Mouse (Mus musculus) CD4-positive, CD25-positive, alpha-beta regulatory T cell, adult 9 weeks (primary cell): ENCODE results near the gene Slc35f2. TPM values are rescaled to one million over a fixed set of nuclear protein-coding genes. Genes with fewer than 3 reads are reported as not detected.

Experiments used
- polyA plus RNA-seq: library from polyadenylated mRNA; unstranded; fragments of 100-300 nt; shearing (Covaris generic); gene quantifications from one replicate; pipeline ENCODE4 v1.2.1, GENCODE M21; 2017

The Slc35f2 gene
- 21.9 TPM for polyA plus RNA-seq

GRCm38 (mm10) chr9:53771344-53772021 lies at the start of gene Slc35f2:
TSS of gene Slc35f2 (plus strand) at chr9:53771538.

GRCm38 (mm10) chr9:53849864-53850263 lies 78.5 kb downstream of the Slc35f2 start, which contains the start of gene Sln:
TSS of gene Sln (plus strand) at chr9:53850164.

Other genes with a start within 250 kb of the Slc35f2 start
- gene Atm, start 234.8 kb upstream of the Slc35f2 start, polyA plus RNA-seq: 41.1 TPM
- 26.7 TPM for gene Npat, start 234.5 kb upstream of the Slc35f2 start, polyA plus RNA-seq
- gene Acat1, start 161.2 kb upstream of the Slc35f2 start, polyA plus RNA-seq: 78.9 TPM
- 24.3 TPM for gene Cul5, start 101.5 kb upstream of the Slc35f2 start, polyA plus RNA-seq
- gene Rab39, start 65.3 kb upstream of the Slc35f2 start, polyA plus RNA-seq: not detected
- not detected for gene Sln, start 78.6 kb downstream of the Slc35f2 start, polyA plus RNA-seq
- 0.38 TPM for gene Elmod1, start 203.8 kb downstream of the Slc35f2 start, polyA plus RNA-seq